Mouse (Mus musculus) megakaryocyte, embryonic 14.5 days (primary cell): ENCODE measurements around the gene Rims4. TPM values are rescaled to one million over a fixed set of nuclear protein-coding genes. Genes with fewer than 3 reads are reported as not detected.

ENCODE experiments used
- H3K27me3 ChIP-seq: replicated peaks from 2 replicates; pipeline ENCODE3; 2012; ENCODE audit warnings: inconsistent platforms
- H3K36me3 ChIP-seq: replicated peaks from 2 replicates; pipeline ENCODE3; 2012; ENCODE audit warnings: low read length, inconsistent platforms, mixed read lengths
- H3K4me1 ChIP-seq: 2 replicates; pipeline ENCODE4 v1.6.1; 2012; ENCODE audit warnings: inconsistent platforms
- H3K4me3 ChIP-seq: replicated peaks from 2 replicates; pipeline ENCODE3; 2012; ENCODE audit warnings: moderate library complexity, mild to moderate bottlenecking, inconsistent platforms
- H3K9me3 ChIP-seq: 2 replicates; pipeline ENCODE4 v1.6.1; 2012; ENCODE audit warnings: inconsistent platforms
- FLI1 ChIP-seq: IDR thresholded peaks from 2 replicates; pipeline ENCODE4 v1.6.1; 2012; ENCODE audit warnings: low read length, inconsistent platforms, mixed read lengths
- GATA1 ChIP-seq: IDR thresholded peaks from 3 replicates; pipeline ENCODE4 v1.6.1; 2012; ENCODE audit warnings: mixed read lengths, low read length, inconsistent platforms, borderline replicate concordance
- polyA plus RNA-seq: library from polyadenylated mRNA; stranded (reverse); fragments of >175 nt; gene quantifications from 2 replicates; pipeline ENCODE4 v1.2.3, GENCODE M21; 2012; ENCODE audit warnings: low replicate concordance; ENCODE audit not compliant: insufficient read depth

Rims4 gene
- polyA plus RNA-seq, 1 experiment = not detected

- no peaks in the 10 kb centered on the region for H3K9me3 ChIP-seq
- no peak for TF ChIP-seq GATA1
- no peak for TF ChIP-seq FLI1
- H3K36me3 ChIP-seq = no peaks in the 10 kb centered on the region
- peaks cover 84% of the 10 kb centered on the region for H3K27me3 ChIP-seq
- H3K4me3 ChIP-seq = no peak overlapping the region
- no peaks in the 10 kb centered on the region for H3K4me1 ChIP-seq
These were observed 6.5 kb downstream of the Rims4 start for GRCm38 (mm10) chr2:163911826-163912444.

- no peak for TF ChIP-seq GATA1
- no peak for TF ChIP-seq FLI1
- H3K27me3 ChIP-seq = peaks cover 77% of the 10 kb centered on the region
- no peaks in the 10 kb centered on the region for H3K36me3 ChIP-seq
- no peaks in the 10 kb centered on the region for H3K4me1 ChIP-seq
- no peaks in the 10 kb centered on the region for H3K9me3 ChIP-seq
- H3K4me3 ChIP-seq = no peak overlapping the region
These were observed 8.9 kb downstream of the Rims4 start for GRCm38 (mm10) chr2:163909604-163910003.

- H3K36me3 ChIP-seq = no peaks in the 10 kb centered on the region
- H3K4me1 ChIP-seq = no peaks in the 10 kb centered on the region
- H3K9me3 ChIP-seq = no peaks in the 10 kb centered on the region
- no peak for TF ChIP-seq FLI1
- H3K4me3 ChIP-seq = no peak overlapping the region
- peaks cover 65% of the 10 kb centered on the region for H3K27me3 ChIP-seq
These were observed 11.4 kb downstream of the Rims4 start for GRCm38 (mm10) chr2:163907131-163907530.

DNA sequence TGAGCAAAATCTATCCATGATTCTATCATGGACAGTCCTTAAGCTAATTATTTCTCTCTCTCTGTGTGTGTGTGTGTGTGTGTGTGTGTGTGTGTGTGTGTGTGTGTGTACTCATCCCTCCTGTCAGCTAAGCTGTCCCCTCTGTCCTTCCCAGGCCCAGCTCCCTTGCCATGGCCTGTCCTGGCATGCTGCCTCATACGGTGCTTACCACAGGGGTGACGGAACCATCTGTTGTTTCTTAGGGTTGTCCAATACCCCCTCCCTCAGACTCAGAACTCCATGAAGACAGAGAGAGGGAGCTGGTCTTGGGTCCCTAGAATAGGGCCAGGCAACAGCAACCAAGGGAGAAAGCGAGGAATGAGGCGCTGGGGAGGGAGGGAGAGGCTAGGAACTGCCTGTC lies 14.2 kb downstream of the Rims4 start:
- H3K9me3 ChIP-seq = no peaks in the 10 kb centered on the region
- H3K27me3 ChIP-seq = peaks cover 58% of the 10 kb centered on the region
- H3K36me3 ChIP-seq = no peaks in the 10 kb centered on the region
- no peak overlapping the region for H3K4me3 ChIP-seq
- peaks cover 10% of the 10 kb centered on the region for H3K4me1 ChIP-seq
- TF ChIP-seq FLI1 (no peak), GATA1 (no peak)

GRCm38 (mm10) chr2:163903461-163903860 lies 15.0 kb downstream of the Rims4 start:
- TF ChIP-seq FLI1 (no peak), GATA1 (no peak)
- Histone ChIP-seq H3K36me3 (no peaks in the 10 kb centered on the region), H3K27me3 (peaks cover 59% of the 10 kb centered on the region), H3K4me3 (no peak overlapping the region), H3K4me1 (peaks cover 10% of the 10 kb centered on the region), H3K9me3 (no peaks in the 10 kb centered on the region)

- TF ChIP-seq GATA1 (no peak), FLI1 (no peak)
- H3K4me1 ChIP-seq = peaks cover 10% of the 10 kb centered on the region
- H3K36me3 ChIP-seq = no peaks in the 10 kb centered on the region
- no peaks in the 10 kb centered on the region for H3K9me3 ChIP-seq
- no peak overlapping the region for H3K4me3 ChIP-seq
- H3K27me3 ChIP-seq = peaks cover 58% of the 10 kb centered on the region
These were observed 16.0 kb downstream of the Rims4 start for GRCm38 (mm10) chr2:163902448-163902847.

- H3K27me3 ChIP-seq = peaks cover 50% of the 10 kb centered on the region
- no peaks in the 10 kb centered on the region for H3K36me3 ChIP-seq
- no peaks in the 10 kb centered on the region for H3K9me3 ChIP-seq
- H3K4me3 ChIP-seq = no peak overlapping the region
- TF ChIP-seq GATA1 (no peak), FLI1 (no peak)
- H3K4me1 ChIP-seq = peaks cover 10% of the 10 kb centered on the region
These were observed 17.4 kb downstream of the Rims4 start for GRCm38 (mm10) chr2:163901043-163901442.

DNA sequence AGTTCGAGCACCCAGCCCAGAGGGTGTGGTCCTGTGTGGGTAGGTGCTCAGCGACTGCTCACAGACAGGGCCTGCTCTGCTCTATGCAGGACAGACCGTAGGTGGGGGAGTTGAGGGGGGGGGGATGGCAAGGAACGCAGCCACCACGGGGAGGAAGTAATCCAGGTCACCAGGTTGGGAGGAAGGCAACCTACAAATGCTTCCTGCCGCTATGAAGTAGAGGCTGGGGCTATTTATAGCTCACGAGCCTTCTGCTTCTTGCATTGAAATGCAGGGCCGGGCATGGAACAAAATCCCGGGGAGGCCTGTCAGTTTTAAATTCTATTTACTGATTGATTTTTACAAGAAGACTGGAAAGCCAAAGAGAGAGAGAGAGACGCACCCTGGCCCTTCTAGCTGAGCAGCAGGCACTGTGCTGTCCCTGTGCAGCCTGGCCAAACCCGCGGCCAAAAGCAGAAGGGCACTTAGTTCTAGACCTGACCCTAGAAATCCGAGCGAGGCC lies 18.5 kb downstream of the Rims4 start:
- Histone ChIP-seq H3K4me3 (no peak overlapping the region), H3K27me3 (peaks cover 53% of the 10 kb centered on the region), H3K4me1 (peaks cover 10% of the 10 kb centered on the region), H3K9me3 (no peaks in the 10 kb centered on the region), H3K36me3 (no peaks in the 10 kb centered on the region)
- TF ChIP-seq GATA1 = no peak
- no peak for TF ChIP-seq FLI1

DNA sequence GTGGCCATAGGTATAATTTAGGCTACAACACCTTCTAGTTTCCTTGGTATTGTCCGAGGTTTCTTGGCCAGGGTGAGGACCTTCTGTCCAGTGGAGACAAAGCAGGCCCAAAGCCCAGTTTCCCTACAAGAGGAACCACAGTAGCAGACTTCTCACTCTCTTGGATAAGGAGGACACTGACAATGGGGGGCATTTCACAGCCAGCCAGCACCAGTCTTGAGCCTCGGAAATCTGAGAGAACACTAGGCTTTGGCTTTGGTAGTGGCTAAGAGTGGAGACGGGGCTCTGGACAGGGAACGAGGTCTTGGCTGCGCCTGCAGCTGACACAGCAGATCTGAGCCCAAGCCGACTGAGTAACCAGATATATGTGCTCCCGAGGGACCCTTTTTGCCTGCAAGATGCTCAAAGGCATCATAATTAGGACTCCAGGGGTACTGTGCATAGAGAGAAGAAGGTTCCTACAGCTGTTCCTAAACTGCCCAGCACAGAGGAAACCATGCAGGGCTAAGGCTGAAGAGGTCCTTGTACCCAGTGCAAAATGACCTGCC lies 20.4 kb downstream of the Rims4 start:
- Histone ChIP-seq H3K4me3 (no peak overlapping the region), H3K9me3 (no peaks in the 10 kb centered on the region), H3K4me1 (peaks cover 10% of the 10 kb centered on the region), H3K27me3 (peaks cover 50% of the 10 kb centered on the region), H3K36me3 (no peaks in the 10 kb centered on the region)
- TF ChIP-seq GATA1 = no peak
- no peak for TF ChIP-seq FLI1

DNA sequence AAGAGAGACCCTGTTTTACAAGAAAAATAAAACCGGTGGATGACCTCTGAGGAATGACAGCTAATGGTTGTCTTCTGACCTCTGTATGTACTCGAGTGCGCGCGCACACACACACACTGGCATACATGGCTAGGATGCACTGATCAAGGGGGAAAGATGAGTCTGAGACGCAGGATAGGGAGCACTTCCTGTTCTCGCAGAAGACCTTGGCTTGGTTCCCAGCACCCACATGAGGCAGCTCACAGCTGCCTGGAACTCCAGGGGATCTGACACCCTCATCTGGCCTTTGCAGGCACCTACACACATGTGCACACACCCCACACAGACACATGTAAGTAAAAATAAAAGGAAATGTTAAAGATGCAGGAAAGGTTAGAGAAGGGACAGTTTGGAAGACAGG lies 21.5 kb downstream of the Rims4 start:
- H3K4me3 ChIP-seq = no peak overlapping the region
- H3K4me1 ChIP-seq = peaks cover 10% of the 10 kb centered on the region
- H3K27me3 ChIP-seq = peaks cover 50% of the 10 kb centered on the region
- no peaks in the 10 kb centered on the region for H3K36me3 ChIP-seq
- TF ChIP-seq FLI1 (no peak), GATA1 (no peak)
- no peaks in the 10 kb centered on the region for H3K9me3 ChIP-seq

DNA sequence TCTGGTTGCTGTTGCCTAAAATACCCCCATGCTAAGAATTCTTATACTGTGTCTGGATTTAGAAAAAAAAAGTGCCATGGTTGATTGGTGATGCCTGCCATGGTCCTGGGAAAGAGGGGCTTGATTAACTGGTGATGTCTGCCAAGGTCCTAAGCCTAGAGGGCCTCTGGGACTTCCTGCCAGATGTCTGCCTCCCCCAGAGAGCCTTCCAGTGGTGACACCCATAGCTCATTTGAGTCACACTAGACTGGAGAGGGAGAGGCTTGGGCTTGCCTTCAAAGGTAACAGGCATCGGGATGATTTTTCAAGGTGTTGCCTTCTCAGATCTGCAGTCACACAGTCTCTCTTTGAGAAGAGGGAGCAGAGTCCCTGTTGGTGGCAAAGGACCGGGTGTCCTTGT lies 23.3 kb downstream of the Rims4 start:
- H3K36me3 ChIP-seq = no peaks in the 10 kb centered on the region
- H3K27me3 ChIP-seq = peaks cover 46% of the 10 kb centered on the region
- H3K9me3 ChIP-seq = no peaks in the 10 kb centered on the region
- no peak for TF ChIP-seq GATA1
- TF ChIP-seq FLI1 = no peak
- H3K4me1 ChIP-seq = peaks cover 6% of the 10 kb centered on the region
- H3K4me3 ChIP-seq = no peak overlapping the region
